Mouse (Mus musculus) limb, embryonic 15.5 days (tissue): ENCODE results near the gene Tmem234. TPM values are rescaled to one million over a fixed set of nuclear protein-coding genes. Genes with fewer than 3 reads are reported as not detected.

Experiments
- ATAC-seq: fragments of 200-750 bp; cut with Nextera tagmentation; 2 replicates; pipeline ENCODE4 v1.8.0; 2017; ENCODE audit warnings: low read depth, moderate TSS enrichment; ENCODE audit not compliant: insufficient number of reproducible peaks, low FRiP score, low TSS enrichment
- H3K27ac ChIP-seq: fragments of 300-500 bp; sonication (generic); 2 replicates; pipeline ENCODE4 v1.5.1; 2015; ENCODE audit warnings: moderate library complexity, mild to moderate bottlenecking, inconsistent platforms
- H3K27me3 ChIP-seq: fragments of 300-500 bp; sonication (generic); 2 replicates; pipeline ENCODE4 v1.6.1; 2015; ENCODE audit warnings: inconsistent platforms
- H3K36me3 ChIP-seq: fragments of 300-500 bp; sonication (generic); 2 replicates; pipeline ENCODE4 v1.6.1; 2015; ENCODE audit warnings: inconsistent platforms
- H3K4me1 ChIP-seq: fragments of 300-500 bp; sonication (generic); 2 replicates; pipeline ENCODE4 v1.6.1; 2015; ENCODE audit warnings: inconsistent platforms
- H3K4me2 ChIP-seq: fragments of 300-500 bp; sonication (generic); 2 replicates; pipeline ENCODE4 v1.6.1; 2015; ENCODE audit warnings: mild to moderate bottlenecking, inconsistent platforms
- H3K4me3 ChIP-seq: fragments of 300-500 bp; sonication (generic); 2 replicates; pipeline ENCODE4 v1.5.1; 2015; ENCODE audit warnings: mild to moderate bottlenecking, inconsistent platforms
- H3K9ac ChIP-seq: fragments of 300-500 bp; sonication (generic); 2 replicates; pipeline ENCODE4 v1.6.1; 2015; ENCODE audit warnings: inconsistent platforms
- H3K9me3 ChIP-seq: fragments of 300-500 bp; sonication (generic); 2 replicates; pipeline ENCODE4 v1.6.1; 2016; ENCODE audit warnings: inconsistent platforms
- WGBS: fragments of 180-500 bp; shearing (Covaris S2); methylation state at CpG from one replicate; pipeline ENCODE4 v1.1.7; 2015; 5-methylcytosine and 5-hydroxymethylcytosine counted together
- microRNA-seq: library from miRNA; unstranded; fragments of <30 nt; microRNA quantifications from one replicate; pipeline ENCODE4, GENCODE M21; 2016
- polyA plus RNA-seq: library from polyadenylated mRNA; unstranded; fragments of >200 nt; fragmentation: Nextera tagmentation; extraction: Ambion mirVana; gene quantifications from 2 replicates; pipeline ENCODE4 v1.2.1, GENCODE M21; 2015

The Tmem234 gene
- polyA plus RNA-seq, 1 experiment from 2014 or later = 192 TPM

DNA sequence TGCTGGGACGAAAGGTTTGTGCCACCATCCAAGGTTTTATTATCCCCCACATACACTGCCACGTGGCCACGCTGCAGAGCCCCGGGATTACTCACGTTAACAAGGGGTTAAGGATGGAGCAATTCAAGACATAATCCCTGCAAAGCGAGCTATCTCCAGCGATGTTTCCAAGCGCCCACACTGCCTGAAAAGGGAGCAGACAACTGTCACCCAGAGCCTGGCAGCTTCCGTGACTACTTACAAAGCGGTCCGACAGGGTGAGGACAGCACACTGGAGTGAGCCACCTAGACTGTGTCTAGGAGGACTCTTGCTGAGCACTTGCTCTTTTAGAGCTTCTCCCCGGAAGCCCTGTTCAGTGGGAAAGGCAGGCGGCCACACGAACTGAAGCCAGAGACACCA, 54.3 kb downstream of the Tmem234 start:
- H3K36me3 ChIP-seq = peaks cover 86% of the 10 kb centered on the region
- H3K27me3 ChIP-seq = no peaks in the 10 kb centered on the region
- no peaks in the 10 kb centered on the region for H3K9me3 ChIP-seq
- H3K4me3 ChIP-seq = no peak overlapping the region
- H3K27ac ChIP-seq = no peak overlapping the region
- no peak for ATAC-seq
- no peaks in the 10 kb centered on the region for H3K4me1 ChIP-seq
- 91% methylated on average over 14 of the region's 14 CpGs for WGBS
- H3K4me2 ChIP-seq = no peak overlapping the region
- H3K9ac ChIP-seq = no peak overlapping the region

DNA sequence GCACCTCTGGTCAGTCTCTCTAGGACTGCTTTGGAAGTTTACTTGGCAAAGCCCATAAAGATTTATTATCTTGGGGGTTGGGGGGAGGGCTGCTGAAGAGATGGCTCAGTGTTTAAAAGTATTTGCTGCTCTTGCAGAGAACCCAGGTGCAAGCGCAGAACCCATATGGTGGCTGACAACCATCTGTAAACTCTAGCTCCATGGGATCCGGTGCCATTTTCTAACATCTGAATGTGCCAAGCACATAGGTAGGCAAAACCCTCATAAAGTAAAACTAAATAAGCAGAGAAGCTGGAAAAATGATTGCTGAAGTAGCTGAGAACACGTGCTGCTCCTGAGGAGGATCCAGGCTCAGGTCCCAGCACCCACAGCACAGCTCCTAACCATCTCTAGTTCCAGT, 61.1 kb downstream of the Tmem234 start:
- Histone ChIP-seq H3K27me3 (no peaks in the 10 kb centered on the region), H3K4me3 (no peak overlapping the region), H3K36me3 (peaks cover 44% of the 10 kb centered on the region), H3K9ac (no peak overlapping the region), H3K9me3 (no peaks in the 10 kb centered on the region), H3K27ac (no peak overlapping the region), H3K4me1 (no peaks in the 10 kb centered on the region; the same call in 1 of the 2 replicates), H3K4me2 (no peak overlapping the region)
- no peak for ATAC-seq
- 77% methylated on average over 3 of the region's 3 CpGs for WGBS

- H3K36me3 ChIP-seq = peaks cover 37% of the 10 kb centered on the region
- no peak overlapping the region for H3K27ac ChIP-seq
- H3K27me3 ChIP-seq = no peaks in the 10 kb centered on the region
- H3K4me3 ChIP-seq = no peak overlapping the region
- H3K4me2 ChIP-seq = no peak overlapping the region
- ATAC-seq = no peak
- H3K9ac ChIP-seq = no peak overlapping the region
- no peaks in the 10 kb centered on the region for H3K9me3 ChIP-seq
- 58% methylated on average over 3 of the region's 3 CpGs for WGBS
- no peaks in the 10 kb centered on the region; the same call in 1 of the 2 replicates for H3K4me1 ChIP-seq
Measured at GRCm38 (mm10) chr4:129662255-129662813, 61.9 kb downstream of the Tmem234 start.

DNA sequence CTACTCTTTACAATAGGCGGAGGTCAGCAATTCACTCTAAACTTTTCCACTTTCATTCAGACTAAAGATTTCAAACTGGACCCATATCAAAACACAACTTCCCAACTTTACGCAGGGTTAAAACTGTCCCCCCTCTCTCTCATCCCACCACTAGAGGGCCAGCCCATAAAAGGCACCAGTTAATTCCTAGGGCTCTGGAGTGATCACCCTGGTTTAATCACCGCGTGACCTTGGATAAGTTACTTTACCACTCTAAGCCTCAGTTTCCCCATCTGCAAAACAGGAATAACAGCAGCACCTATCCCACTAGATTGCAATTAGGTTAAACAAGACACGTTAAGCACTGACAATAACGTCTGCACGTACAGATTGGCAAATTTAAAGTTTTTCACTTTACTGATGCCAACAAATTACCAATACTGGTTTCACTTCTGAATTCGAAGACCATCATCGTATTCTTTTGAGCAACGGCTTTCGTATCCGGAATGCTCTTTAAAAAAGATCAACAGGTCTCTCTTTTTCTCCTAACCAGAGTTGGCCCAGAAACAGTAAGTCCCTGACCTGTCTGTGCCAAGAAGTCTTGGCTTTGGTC, 71.1 kb downstream of the Tmem234 start:
- peak overlapping the region; percentile 97 for H3K27ac ChIP-seq
- no peaks in the 10 kb centered on the region for H3K9me3 ChIP-seq
- H3K4me2 ChIP-seq = peak overlapping the region; percentile 64
- 0 out of 2 replicates have a peak, but pooled peaks have one; percentile 53 for ATAC-seq
- 7% methylated on average over 12 of the region's 12 CpGs for WGBS
- peak overlapping the region; percentile 99 for H3K9ac ChIP-seq
- no peaks in the 10 kb centered on the region for H3K27me3 ChIP-seq
- H3K4me1 ChIP-seq = peaks cover 15% of the 10 kb centered on the region
- peaks cover 11% of the 10 kb centered on the region for H3K36me3 ChIP-seq
- H3K4me3 ChIP-seq = peak overlapping the region; percentile 99

DNA sequence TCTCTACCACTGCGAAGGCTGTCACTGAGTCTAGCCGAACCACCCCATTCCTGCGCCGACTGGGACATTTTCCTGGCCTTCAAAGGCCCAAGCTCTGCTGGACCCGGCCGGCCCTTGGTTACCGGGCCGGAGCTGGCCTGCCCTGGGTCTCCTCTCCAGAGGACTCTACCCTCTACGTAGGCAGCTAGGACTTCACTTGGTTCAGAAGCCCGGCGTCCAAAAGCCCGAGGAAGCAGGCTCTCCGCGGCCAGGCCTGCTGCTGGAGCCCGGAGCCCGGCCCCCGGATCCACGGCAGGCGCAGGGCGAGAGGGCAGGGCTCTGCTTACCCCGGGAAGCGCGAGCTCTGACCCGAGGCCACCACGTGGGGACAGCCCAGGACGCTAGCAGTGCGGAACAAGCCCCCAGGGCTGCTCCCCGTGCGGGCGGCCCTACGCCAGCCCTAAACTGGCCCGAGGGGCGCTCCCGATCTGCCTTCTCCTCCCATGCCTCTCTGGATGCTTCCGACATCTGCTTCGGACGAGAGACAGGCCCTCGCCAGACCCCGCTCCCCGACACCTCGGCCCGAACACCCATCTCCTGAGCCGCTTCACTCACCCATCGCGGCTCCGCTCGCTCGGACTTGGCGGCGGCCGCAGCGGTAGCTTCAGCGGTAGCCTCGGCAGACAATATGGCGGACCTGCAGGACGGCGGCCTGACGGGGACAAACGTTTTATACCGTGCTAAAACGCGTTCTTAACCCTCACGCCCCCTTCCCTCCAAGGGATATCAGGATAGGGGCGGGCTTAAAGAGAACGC, 71.8 kb downstream of the Tmem234 start, which contains the start of gene Kpna6:
TSS of gene Kpna6 (minus strand) at position 685 of the 795 bp plus-strand sequence.
- Histone ChIP-seq H3K27me3 (no peaks in the 10 kb centered on the region), H3K27ac (peak within 1 kb of the TSS; percentile 97), H3K9ac (peak within 1 kb of the TSS; percentile 99), H3K36me3 (peaks cover 18% of the 10 kb centered on the region), H3K4me3 (peak within 1 kb of the TSS; percentile 99), H3K9me3 (no peaks in the 10 kb centered on the region), H3K4me2 (peak within 1 kb of the TSS; percentile 64), H3K4me1 (peaks cover 15% of the 10 kb centered on the region)
- ATAC-seq = peak; percentile 82
- WGBS = under 1% methylated on average over 65 of the region's 65 CpGs

GRCm38 (mm10) chr4:129672878-129673449, 72.5 kb downstream of the Tmem234 start:
- H3K36me3 ChIP-seq = peaks cover 23% of the 10 kb centered on the region
- H3K4me1 ChIP-seq = peaks cover 15% of the 10 kb centered on the region
- no peaks in the 10 kb centered on the region for H3K27me3 ChIP-seq
- ATAC-seq = no peak; the same call in 1 of the 2 replicates
- 0 out of 2 replicates have a peak overlapping the region, but pooled peaks have one; percentile 99 for H3K9ac ChIP-seq
- no peaks in the 10 kb centered on the region for H3K9me3 ChIP-seq
- WGBS = 8% methylated on average over 10 of the region's 10 CpGs
- peak overlapping the region; percentile 97; the same call in 1 of the 2 replicates for H3K27ac ChIP-seq
- peak overlapping the region; percentile 99 for H3K4me3 ChIP-seq
- peak overlapping the region; percentile 64 for H3K4me2 ChIP-seq

Small RNA genes lying within 50 kb of the gene (microRNA-seq; reads per million reads assigned to microRNA genes)
- not detected for gene Mir8119

Other genes with a start within 250 kb of the Tmem234 start
- gene Zbtb8a, start 222.6 kb upstream of the Tmem234 start, polyA plus RNA-seq = 15.8 and 16.4 TPM in 2 replicates
- gene Zbtb8b, start 159.8 kb upstream of the Tmem234 start, polyA plus RNA-seq = 0.86 and 1.00 TPM in 2 replicates
- gene Bsdc1, start 139.1 kb upstream of the Tmem234 start, polyA plus RNA-seq = 30.2 and 30.8 TPM in 2 replicates
- not detected in 2 replicates for gene Tssk3, start 109.6 kb upstream of the Tmem234 start, polyA plus RNA-seq
- gene Fam229a, start 109.5 kb upstream of the Tmem234 start, polyA plus RNA-seq = not detected in 2 replicates
- gene Marcksl1, start 87.1 kb upstream of the Tmem234 start, polyA plus RNA-seq = 445 and 538 TPM in 2 replicates
- 196 and 204 TPM in 2 replicates for gene Hdac1, start 58.0 kb upstream of the Tmem234 start, polyA plus RNA-seq
- 5.8 and 6.3 TPM in 2 replicates for gene Lck, start 27.0 kb upstream of the Tmem234 start, polyA plus RNA-seq
- gene Fam167b, start 22.1 kb upstream of the Tmem234 start, polyA plus RNA-seq = 6.9 and 7.0 TPM in 2 replicates
- gene Eif3i, start within 50 bp of the Tmem234 start, polyA plus RNA-seq = 275 and 278 TPM in 2 replicates
- gene Dcdc2b, start 13.6 kb downstream of the Tmem234 start, polyA plus RNA-seq = 2.4 TPM in 2 replicates
- gene Iqcc, start 18.4 kb downstream of the Tmem234 start, polyA plus RNA-seq = 28.2 and 29.6 TPM in 2 replicates
- 50.8 and 50.9 TPM in 2 replicates for gene Ccdc28b, start 23.3 kb downstream of the Tmem234 start, polyA plus RNA-seq
- 84.9 and 92.7 TPM in 2 replicates for gene Txlna, start 40.4 kb downstream of the Tmem234 start, polyA plus RNA-seq
- gene Kpna6, start 72.1 kb downstream of the Tmem234 start, polyA plus RNA-seq = 15.3 TPM in 2 replicates
- 12.9 and 15.9 TPM in 2 replicates for gene Tmem39b, start 96.2 kb downstream of the Tmem234 start, polyA plus RNA-seq
- 79.2 and 95.9 TPM in 2 replicates for gene Khdrbs1, start 141.6 kb downstream of the Tmem234 start, polyA plus RNA-seq
- gene Ptp4a2, start 210.6 kb downstream of the Tmem234 start, polyA plus RNA-seq = 339 and 355 TPM in 2 replicates